ENCODE assay signal across 8 mouse cellular contexts in the genomic region with DNA sequence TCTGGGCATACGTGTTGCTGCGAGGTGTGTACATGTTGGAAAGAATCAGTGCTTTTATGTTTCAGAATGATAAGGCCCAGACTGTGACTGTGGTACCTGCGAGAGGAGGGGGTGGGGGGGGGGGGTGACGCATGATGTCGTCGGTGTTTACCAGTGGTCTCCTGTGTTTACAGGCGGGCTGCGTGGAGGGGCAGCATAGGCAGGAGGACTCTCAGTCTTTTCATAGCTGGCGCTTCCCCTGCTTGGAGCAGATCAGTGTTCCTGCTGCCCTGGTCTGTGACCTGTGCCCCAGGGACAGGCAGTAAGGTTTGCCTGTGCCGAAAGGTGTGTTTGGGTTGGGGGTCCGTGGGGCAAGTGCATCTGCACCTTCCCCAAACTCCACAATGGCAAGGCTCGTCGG. TPM values are rescaled to one million over a fixed set of nuclear protein-coding genes. Genes with fewer than 3 reads are reported as not detected.
DNase-seq lines count a peak whose midpoint lies in the region; ATAC-seq and TF ChIP-seq lines count a peak whose summit lies in the region.

TSS of gene Dlk1 (plus strand) at position 232 of the 400 bp plus-strand sequence.

- no peak within 1 kb of the TSS for H3K27ac ChIP-seq in lung, postnatal 0 days (ENCODE audit: low read length)
- H3K27ac ChIP-seq in forebrain, embryonic 10.5 days, result peak within 1 kb of the TSS; percentile 94
- H3K27ac ChIP-seq in intestine, embryonic 16.5 days (ENCODE audit: low read length), result peak within 1 kb of the TSS; percentile 45; the same call in 1 of the 2 replicates
- H3K27ac ChIP-seq in neural tube, embryonic 15.5 days (replicated peaks), result no peak within 1 kb of the TSS

- H3K27me3 ChIP-seq in lung, postnatal 0 days (replicated peaks; ENCODE audit: insufficient read depth, low read length), result peaks cover 21% of the 10 kb centered on the region; the same call in 1 of the 2 replicates
- H3K27me3 ChIP-seq in forebrain, embryonic 10.5 days (ENCODE audit: poor library complexity, severe bottlenecking), result peaks cover 100% of the 10 kb centered on the region
- peaks cover 25% of the 10 kb centered on the region; the same call in 1 of the 2 replicates for H3K27me3 ChIP-seq in intestine, embryonic 16.5 days (replicated peaks; ENCODE audit: control insufficient read depth, insufficient read depth, low read length)
- peaks cover 53% of the 10 kb centered on the region for H3K27me3 ChIP-seq in neural tube, embryonic 15.5 days (replicated peaks)

- no peak for TF ChIP-seq CTCF in lung, postnatal 0 days (IDR thresholded peaks at IDR 0.05)

- no peak for TF ChIP-seq EP300 in lung, postnatal 0 days (IDR thresholded peaks at IDR 0.05)

- no peak for ATAC-seq in lung, postnatal 0 days
- ATAC-seq in intestine, embryonic 16.5 days, result no peak
- no peak for ATAC-seq in neural tube, embryonic 15.5 days (ENCODE audit: low FRiP score)

- 0 out of 2 replicates have a peak within 1 kb of the TSS, but pooled peaks have one; percentile 8 for H3K9ac ChIP-seq in lung, postnatal 0 days (replicated peaks; ENCODE audit: low read depth)
- peak within 1 kb of the TSS; percentile 73 for H3K9ac ChIP-seq in intestine, embryonic 16.5 days (ENCODE audit: low read depth, low read length)
- peak within 1 kb of the TSS; percentile 45 for H3K9ac ChIP-seq in neural tube, embryonic 15.5 days (replicated peaks)

- 22% methylated on average over 12 of the region's 13 CpGs for WGBS in lung, postnatal 0 days
- 5% methylated on average over 13 of the region's 13 CpGs for WGBS in forebrain, embryonic 10.5 days
- 19% methylated on average over 13 of the region's 13 CpGs for WGBS in intestine, embryonic 16.5 days
- WGBS in neural tube, embryonic 15.5 days, result 6% methylated on average over 12 of the region's 13 CpGs

- peak within 1 kb of the TSS; percentile 62 for H3K4me2 ChIP-seq in lung, postnatal 0 days (replicated peaks; ENCODE audit: low read depth, low read length)
- H3K4me2 ChIP-seq in intestine, embryonic 16.5 days (ENCODE audit: low read depth, low read length), result peak within 1 kb of the TSS; percentile 96
- peak within 1 kb of the TSS; percentile 95 for H3K4me2 ChIP-seq in neural tube, embryonic 15.5 days

- H3K36me3 ChIP-seq in lung, postnatal 0 days (ENCODE audit: insufficient read depth, low read length), result no peaks in the 10 kb centered on the region
- peaks cover 4% of the 10 kb centered on the region; the same call in 1 of the 2 replicates for H3K36me3 ChIP-seq in forebrain, embryonic 10.5 days (replicated peaks)
- no peaks in the 10 kb centered on the region for H3K36me3 ChIP-seq in intestine, embryonic 16.5 days (ENCODE audit: control insufficient read depth, insufficient read depth, low read length)
- H3K36me3 ChIP-seq in neural tube, embryonic 15.5 days, result no peaks in the 10 kb centered on the region

- no peak for DNase-seq in lung, postnatal 0 days (ENCODE audit: low spot score)
- no peak for DNase-seq in lung, postnatal 4 days
- no peak for DNase-seq in forebrain, embryonic 10.5 days (ENCODE audit: extremely low spot score, low spot score)
- DNase-seq in T-cell, adult 2 months (ENCODE audit: low spot score), result no peak
- no peak for DNase-seq in thymus, postnatal 14 days
- no peak for DNase-seq in testis, postnatal 10 days (ENCODE audit: low spot score)

- H3K9me3 ChIP-seq in lung, postnatal 0 days (ENCODE audit: low read length), result no peaks in the 10 kb centered on the region
- H3K9me3 ChIP-seq in forebrain, embryonic 10.5 days, result no peaks in the 10 kb centered on the region
- no peaks in the 10 kb centered on the region for H3K9me3 ChIP-seq in intestine, embryonic 16.5 days (ENCODE audit: control insufficient read depth, low read length)
- H3K9me3 ChIP-seq in neural tube, embryonic 15.5 days (replicated peaks), result no peaks in the 10 kb centered on the region

- H3K4me3 ChIP-seq in lung, postnatal 0 days (ENCODE audit: low read depth, low read length), result peak within 1 kb of the TSS; percentile 35
- H3K4me3 ChIP-seq in forebrain, embryonic 10.5 days, result peak within 1 kb of the TSS; percentile 65
- peak within 1 kb of the TSS; percentile 56 for H3K4me3 ChIP-seq in intestine, embryonic 16.5 days (ENCODE audit: low read length)
- peak within 1 kb of the TSS; percentile 44 for H3K4me3 ChIP-seq in neural tube, embryonic 15.5 days (replicated peaks)

- H3K4me1 ChIP-seq in lung, postnatal 0 days (ENCODE audit: insufficient read depth, low read depth, low read length), result 0 out of 2 replicates have a peak, but pooled peaks cover 4% of the 10 kb centered on the region
- H3K4me1 ChIP-seq in forebrain, embryonic 10.5 days, result peaks cover 95% of the 10 kb centered on the region
- peaks cover 32% of the 10 kb centered on the region for H3K4me1 ChIP-seq in intestine, embryonic 16.5 days (ENCODE audit: control insufficient read depth, insufficient read depth, low read length)
- peaks cover 49% of the 10 kb centered on the region for H3K4me1 ChIP-seq in neural tube, embryonic 15.5 days

RNA-seq across cellular contexts. Expression of gene Dlk1, which starts in this region (rescaled TPM):
- 176 and 364 TPM in 2 replicates for polyA plus RNA-seq in lung, postnatal 0 days (2015; fragmentation: Nextera tagmentation; extraction: Ambion mirVana)
- polyA plus RNA-seq in forebrain, embryonic 10.5 days (2016; fragmentation: Nextera tagmentation; extraction: Ambion mirVana), result 200 and 274 TPM in 2 replicates
- 325 and 385 TPM in 2 replicates for polyA plus RNA-seq in intestine, embryonic 16.5 days (2015; fragmentation: Nextera tagmentation; extraction: Ambion mirVana)
- polyA plus RNA-seq in neural tube, embryonic 15.5 days (2015; fragmentation: Nextera tagmentation; extraction: Ambion mirVana), result 96.8 and 132 TPM in 2 replicates

Comparison
In these comparisons a context has a peak if more than half of its experiments do, and no peak if none do; other contexts are left out.
1. H3K27ac ChIP-seq: peak in forebrain, embryonic 10.5 days (single experiment) and intestine, embryonic 16.5 days (single experiment); none in lung, postnatal 0 days (single experiment) and neural tube, embryonic 15.5 days (single experiment).
2. H3K9ac ChIP-seq: peak in every context shown above with its lines; median percentile 73 in intestine, embryonic 16.5 days; 45 in neural tube, embryonic 15.5 days; 8 in lung, postnatal 0 days.
3. Peak in every context shown above with its lines, with median percentiles within 50 percentile points of each other: H3K4me2 ChIP-seq and H3K4me3 ChIP-seq.